Mouse (Mus musculus): ENCODE measurements around the gene Spg11.
A peak's percentile ranks its signal among the peaks of the same experiment; 100 is the strongest.
"Not testable (repeated sequence)": the region's sequence is repeated elsewhere in the genome, so short reads cannot be mapped to it uniquely, and the experiment has no call there.

The Spg11 gene

DNA sequence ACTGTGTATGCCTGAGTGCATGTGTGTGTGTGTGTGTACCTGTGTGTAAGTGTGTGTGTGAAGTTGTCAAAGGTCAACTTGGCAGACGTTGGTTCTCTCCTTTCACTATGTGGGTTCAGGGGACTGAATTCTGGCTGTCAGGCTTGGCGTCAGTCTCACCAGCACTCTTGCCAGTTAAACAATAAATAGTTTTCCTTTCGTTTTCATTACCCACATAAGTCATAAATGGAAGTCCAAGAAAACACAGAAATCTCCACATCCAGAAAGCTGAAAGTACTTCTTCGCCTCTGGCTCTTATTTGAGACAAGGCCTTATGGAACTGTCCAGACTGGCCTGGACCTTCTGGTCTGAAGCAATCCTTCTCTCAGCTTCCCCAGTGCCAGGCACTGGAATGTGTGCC, 27.6 kb upstream of the Spg11 start:
- no peak for DNase-seq (ENCODE audit: low read depth, low spot score)

DNA sequence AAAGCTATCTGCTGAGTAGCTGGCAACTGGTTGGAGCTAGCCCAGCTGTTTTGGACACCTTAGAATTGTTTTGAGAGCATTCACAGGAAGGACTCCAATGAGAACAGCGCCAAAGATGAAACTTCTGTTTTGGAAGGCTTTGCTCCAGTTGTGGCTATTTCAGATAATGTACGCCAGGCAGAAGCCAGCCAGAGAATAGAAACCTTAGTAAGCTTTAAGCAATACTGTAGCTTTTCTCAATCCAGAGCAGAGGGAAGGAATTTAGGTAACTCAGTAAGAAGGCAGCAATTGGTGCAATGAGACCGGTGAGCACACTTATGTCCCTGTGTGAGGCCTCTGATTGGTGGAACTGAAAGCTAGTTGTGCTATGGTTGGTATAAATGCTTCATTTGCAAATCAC, 24.9 kb upstream of the Spg11 start:
- no peak for DNase-seq (ENCODE audit: low read depth, low spot score)

DNA sequence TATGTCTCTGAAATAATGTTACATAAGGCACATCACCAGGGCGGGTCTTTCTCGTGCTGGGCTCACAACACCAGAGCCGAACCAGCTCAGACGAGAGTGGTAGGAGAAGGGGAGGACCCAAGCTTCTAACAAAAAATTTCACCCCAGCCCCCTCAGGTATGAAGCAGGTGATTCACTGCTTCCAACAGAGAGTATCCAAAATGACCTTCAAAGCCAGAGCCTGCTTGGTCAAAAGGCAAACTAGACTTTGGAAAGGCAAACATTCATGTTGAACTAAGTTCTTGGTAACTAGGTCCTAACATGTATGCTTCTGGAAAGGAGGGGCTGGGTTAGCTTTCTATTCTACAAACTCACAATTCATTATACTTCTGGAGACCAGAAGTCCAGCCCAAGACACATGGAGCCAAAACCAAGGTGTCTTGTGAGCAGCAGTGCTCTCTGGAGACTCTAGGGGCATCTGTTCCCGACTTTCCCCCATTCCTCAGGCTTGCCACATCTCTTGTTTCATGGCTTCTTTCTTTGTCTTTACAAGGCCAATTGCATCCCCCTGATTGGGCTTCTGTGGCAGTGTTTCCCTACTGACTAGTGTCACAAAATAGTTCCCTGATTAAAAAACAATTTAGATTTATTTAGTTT, 23.3 kb upstream of the Spg11 start:
- DNase-seq (ENCODE audit: low read depth, low spot score), result no peak

DNA sequence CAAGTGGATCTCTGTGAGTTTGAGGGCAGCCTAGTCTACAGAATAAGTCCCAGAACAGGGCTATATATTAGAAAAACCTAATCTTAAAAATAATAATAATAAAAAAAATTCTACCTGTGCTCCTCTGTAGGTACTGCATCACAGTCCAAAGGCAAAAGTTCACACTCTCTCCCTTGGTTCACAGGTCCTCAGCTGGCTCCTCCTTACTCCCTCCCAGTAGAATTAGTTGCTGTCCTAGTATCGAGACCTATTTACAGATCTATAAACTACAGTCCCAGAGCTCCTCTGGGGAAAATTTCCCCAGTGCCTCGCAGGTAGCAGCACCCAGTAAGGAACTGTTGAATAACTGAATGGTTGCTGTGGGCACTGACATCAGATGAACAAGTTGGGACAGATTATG, 22.6 kb upstream of the Spg11 start:
- DNase-seq (ENCODE audit: low read depth, low spot score), result no peak

DNA sequence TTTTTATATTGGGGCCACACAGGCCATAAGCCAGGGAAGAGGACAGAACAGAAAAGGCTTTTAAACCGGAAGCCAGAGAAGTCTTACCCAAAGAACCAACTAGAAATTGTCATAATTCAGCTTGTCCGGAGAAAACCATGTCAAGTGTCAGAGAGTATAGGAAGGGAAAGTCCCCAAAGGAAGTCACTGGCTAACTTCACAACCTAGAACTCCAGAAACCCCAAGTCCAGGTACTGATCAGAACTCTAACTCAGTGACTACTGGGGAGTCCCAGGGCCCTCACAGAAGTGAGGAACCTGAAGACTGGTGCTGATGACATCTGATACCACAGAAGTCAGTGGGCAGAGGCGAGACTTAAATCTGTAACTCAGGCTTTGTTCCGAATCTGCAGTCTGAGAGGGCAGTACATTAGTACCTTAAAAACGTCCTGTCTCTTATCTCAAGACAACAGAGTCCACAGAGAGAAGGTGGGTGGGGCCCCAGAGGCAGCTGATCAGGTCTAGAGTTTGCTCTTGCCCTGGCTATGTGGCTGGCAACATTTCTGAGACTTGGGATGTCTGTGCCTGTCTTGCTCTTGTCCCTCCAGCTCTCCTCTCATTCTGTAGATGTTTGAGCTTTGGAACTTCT, 19.8 kb upstream of the Spg11 start:
- no peak for DNase-seq (ENCODE audit: low read depth, low spot score)

DNA sequence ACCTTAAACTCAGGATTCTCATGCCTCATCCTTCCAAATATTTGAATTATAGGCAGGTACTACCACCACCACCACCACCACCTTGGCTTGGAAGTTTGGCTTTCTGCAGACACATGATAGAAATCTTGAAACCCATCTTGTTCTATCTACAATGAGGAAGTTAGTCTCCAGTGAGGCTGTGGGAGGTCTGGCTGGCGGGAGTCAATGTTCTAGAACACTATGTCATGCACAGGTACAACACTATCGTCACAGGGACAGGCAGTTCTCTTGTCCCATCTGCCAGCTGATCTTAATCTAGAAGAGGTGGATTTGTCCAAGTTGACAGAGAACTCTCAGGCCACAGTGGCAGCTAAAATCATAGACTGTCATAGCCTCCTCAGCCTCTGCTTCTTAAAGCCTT, 14.4 kb upstream of the Spg11 start:
- no peak for DNase-seq (ENCODE audit: low read depth, low spot score)

DNA sequence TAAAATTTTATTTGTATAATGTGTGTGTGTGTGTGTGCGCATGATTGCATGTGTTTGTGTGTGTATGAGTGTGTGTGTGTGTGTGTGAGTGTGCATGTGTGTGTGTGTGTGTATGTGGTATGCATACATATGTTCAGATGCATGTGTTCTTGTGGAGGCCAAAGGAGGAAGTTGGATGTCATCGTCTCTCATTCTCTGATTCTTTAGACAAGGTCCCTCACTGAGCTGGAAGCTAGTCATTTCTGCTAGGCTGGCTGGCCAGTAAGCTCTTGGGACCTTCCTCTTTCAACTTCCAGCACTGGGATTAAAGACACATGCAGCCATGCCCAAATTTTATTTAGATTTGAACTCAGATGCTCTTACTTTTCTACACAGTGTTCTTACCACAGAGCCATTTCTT, 13.9 kb upstream of the Spg11 start:
- DNase-seq (ENCODE audit: low read depth, low spot score), result no peak

DNA sequence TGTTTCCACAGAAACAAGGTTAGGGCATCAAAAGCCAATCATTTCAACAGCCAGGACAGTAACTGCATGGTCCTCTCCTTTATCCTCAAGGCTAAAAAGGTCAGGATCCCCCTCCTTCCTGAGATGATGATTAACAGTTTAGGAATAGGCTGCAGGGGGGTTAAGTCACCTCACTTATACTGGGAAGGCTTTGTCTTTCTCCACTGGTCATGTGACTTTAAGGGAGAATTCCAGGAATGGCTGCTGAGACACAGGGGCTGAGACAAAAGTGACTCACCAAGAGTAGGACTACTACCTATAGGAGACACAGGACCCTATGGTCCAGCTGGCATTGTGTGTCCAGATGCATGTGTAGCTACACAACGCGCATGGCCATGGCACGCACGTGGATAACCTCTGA, 9.4 kb upstream of the Spg11 start:
- DNase-seq (ENCODE audit: low read depth, low spot score), result no peak

DNA sequence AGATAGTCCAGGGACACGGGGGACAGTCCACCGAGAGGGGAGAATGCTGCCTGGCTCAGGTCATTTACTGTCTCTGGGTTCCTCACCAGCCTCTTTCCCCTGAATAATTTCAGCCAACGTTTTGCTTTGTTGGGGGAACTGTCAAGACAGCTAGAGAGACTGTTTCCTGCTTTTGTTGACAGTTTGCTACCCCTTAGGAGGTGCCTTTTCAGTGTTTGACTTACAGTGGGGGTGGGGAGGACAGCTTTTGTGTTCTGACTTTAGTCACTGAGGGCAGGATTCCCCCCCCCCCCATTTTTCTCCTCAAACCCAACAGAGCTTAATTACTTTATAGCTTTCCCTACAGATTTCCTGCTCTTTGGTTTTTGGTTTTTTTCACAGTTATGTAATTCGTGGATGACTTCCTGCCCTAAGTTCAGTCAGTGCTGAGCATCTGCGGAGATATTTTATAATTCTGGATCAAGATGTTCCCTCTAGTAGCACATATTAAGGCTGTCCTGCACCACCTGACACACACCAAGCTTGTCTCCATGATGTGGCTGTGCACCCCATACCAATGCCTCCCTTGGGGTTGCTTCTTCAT, 8.7 kb upstream of the Spg11 start:
- peak; percentile 8 for DNase-seq (ENCODE audit: low read depth, low spot score)

DNA sequence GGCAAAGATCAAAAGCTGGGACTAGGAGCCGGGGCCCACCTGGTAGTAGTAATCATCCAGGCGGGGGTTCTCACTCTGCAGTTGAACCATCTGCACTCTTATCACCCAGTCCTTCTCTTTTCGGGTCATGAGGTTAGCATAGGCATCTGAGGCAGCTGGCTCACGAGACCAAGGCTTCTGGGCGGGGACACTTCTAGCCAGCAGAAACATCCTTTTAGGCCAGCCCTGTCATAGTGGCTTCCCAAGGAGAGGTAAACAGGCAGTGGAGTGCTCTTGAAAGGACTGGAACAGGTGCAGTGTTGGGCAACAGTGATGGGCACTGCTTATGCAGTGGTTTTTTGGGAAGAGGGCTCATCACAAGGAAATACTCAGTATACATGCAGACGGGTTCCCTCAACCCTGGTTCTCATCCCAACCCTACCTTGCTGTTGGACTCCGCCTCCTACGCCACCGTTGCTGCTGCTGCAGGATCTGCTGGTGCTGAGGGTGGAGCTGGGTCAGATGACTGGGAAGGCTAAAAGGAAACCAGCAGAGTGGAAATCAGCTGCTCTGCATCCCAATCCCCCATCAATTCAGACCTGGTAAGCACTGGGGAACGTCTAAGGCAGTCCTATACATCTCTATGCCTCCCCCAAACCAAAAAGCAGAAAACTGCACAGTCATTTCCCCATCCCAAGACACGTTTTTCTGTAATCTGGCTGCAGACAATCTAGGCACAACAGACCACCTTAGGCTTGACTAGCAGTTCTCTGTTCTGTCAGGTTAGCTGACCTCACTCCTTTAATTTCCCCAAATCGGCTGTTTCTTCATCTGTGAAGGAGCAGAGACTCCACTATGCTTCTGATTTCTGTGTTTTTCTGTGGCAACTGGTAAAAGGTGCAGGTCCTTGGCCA, 7.7 kb upstream of the Spg11 start:
- no peak for DNase-seq (ENCODE audit: low read depth, low spot score)

DNA sequence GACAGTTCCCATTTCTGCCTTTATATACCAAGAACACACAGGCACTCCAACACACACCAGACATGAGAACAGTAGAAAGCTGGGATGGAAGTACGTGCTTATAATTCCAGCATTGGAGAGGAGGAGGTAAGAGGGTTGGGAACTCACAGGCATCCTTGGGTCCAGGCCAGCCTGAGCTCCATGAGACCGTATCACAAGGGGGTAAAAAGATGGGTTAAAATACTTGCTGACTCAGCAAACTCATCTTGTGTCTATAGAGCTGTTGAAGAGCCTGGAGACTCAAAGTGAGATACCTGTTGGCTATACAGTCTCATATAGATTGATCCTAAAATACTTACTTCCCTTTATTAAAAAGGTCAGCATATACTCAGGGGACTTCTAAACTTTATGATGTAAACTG, 1.3 kb downstream of the Spg11 start:
- DNase-seq (ENCODE audit: low read depth, low spot score), result no peak

DNA sequence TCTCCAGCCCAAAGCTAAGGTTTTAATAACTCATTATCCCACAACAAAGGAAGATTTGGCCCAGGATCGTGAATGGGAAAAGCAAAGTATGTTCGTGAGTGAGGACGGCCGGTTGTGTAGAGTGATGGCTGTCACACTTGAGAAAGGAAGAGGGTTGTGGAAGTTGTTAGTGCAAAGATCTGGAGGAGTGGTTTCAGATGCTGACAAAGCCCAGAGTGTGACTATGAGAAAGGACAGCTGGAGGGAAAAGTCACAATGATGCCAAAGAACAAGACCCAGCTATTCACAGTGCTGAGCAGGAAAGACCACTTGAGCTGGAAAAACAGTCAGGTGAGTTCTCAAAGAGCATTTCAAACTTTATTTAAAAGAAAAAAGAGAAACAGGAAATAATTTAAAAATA, 8.5 kb downstream of the Spg11 start:
- DNase-seq (ENCODE audit: low read depth, low spot score), result no peak

DNA sequence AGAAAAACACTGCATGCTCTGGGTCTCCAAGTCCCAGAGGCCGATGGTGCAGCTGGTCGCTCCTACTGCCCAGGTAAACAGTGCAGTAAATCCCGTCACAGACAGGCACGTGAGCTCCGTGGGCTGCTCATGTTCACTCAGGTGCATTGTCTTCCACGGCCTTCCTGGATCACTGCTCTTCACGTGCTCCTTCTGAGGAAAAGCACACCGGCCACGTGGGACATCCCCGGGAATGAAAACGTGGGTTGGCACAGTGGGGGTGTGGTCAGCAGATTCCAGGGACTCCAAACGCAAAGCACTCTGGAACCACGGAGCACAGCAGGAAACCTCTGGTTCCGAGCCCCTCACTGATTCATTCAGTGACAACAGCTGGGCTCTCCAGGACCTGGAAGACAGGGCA, 10.1 kb downstream of the Spg11 start:
- no peak for DNase-seq (ENCODE audit: low read depth, low spot score)

DNA sequence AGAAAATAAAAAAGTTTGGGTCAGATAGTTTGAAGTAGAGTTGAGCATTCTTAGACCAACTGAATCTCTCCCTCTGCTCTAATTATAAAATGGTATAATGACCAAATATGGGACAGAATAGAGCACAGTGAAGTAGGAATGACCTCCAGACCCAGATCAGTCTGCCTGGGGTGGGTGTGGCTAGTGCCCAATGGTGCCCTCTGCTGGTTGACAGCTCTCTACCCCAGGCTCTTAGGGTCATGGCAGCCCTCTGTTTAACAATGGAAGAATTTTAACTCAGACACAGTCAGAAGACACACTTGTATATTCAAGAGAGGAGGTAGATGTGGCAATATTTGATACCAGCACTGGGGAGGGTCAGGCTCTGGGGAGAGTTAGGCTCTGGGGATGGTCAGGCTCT, 16.1 kb downstream of the Spg11 start:
- no peak for DNase-seq (ENCODE audit: low read depth, low spot score)

DNA sequence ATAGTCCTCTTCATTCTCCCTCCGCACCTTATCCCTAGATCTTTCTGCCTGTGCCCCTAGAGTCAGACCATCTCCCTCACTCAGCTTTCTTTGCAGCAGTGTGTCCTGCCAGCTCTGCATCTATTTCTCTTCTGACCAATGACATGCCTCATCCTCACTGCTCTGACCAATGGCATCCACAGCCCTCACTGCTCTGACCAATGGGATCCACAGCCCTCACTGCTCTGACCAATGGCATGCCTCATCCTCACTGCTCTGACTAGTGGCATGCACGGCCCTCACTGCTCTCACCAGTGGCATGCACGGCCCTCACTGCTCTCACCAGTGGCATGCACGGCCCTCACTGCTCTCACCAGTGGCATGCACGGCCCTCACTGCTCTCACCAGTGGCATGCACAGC, 20.5 kb downstream of the Spg11 start:
- DNase-seq (ENCODE audit: low read depth, low spot score), result not testable (repeated sequence)

DNA sequence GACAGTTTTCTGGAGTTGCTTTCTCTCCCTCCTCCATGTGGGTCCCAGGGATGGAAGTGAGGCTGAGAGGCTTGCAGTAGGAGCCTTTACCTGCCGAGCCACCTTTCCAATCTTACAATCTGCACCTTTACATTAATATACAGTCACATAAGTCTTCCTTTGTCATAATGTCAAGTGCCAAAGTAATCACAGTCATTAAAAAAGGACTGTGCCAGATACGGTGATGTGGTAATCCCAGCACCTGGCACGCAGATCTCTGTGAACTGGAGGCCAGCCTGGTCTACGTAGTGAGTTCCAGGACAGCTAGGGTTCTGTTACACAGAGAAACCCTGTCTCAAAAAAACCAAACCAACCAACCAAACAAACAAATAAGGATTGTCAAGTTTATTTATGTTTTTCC, 24.3 kb downstream of the Spg11 start:
- DNase-seq (ENCODE audit: low read depth, low spot score), result no peak

DNA sequence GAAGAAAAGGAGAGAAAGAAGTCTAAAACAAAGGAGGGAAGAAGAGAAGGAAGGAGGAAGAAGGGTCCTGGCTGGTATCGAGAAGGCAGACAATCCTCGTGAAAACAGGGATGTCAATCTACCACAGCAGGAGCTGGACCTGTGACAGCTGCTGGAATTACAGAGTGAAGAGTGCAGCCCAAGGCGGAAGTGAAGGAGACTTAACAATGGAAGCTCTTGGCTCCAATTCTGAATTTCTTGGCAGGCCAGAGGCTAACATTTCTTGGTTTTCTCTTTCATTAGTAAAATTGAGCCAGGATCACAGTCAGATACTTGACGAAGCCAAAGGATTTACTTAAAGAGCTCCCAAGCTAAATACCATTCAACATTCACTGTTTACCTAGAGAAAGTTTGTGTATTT, 31.7 kb downstream of the Spg11 start:
- DNase-seq (ENCODE audit: low read depth, low spot score), result peak; percentile 26

DNA sequence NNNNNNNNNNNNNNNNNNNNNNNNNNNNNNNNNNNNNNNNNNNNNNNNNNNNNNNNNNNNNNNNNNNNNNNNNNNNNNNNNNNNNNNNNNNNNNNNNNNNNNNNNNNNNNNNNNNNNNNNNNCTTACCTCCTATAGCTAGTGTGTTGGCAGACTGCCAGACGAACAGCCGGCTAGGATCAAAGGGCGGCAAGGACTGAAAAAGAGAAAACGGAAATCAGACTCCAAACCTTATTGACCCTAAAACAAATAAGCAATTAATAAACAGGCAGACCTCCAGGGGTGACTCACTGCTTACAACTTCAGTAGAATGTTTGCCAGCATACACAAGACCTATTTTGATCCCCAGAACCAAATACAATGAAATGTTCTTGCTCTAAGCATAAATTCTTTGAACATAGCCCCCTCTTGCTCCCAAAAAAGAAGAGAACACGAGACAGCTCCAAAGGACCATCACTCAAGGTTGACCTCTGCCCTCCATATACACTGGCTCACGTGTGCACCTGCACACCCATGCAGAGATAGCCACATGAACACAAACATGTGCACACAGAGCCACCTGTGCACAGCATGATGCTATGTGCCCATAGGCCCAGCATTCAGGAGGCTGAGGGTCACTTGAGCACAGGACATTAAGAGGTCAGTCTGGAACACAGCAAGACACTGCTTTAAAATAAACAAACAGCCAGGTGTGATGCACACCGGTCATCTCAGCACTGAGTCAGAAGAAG, 36.3 kb downstream of the Spg11 start:
- peak; percentile 54 for DNase-seq (ENCODE audit: low read depth, low spot score)

DNA sequence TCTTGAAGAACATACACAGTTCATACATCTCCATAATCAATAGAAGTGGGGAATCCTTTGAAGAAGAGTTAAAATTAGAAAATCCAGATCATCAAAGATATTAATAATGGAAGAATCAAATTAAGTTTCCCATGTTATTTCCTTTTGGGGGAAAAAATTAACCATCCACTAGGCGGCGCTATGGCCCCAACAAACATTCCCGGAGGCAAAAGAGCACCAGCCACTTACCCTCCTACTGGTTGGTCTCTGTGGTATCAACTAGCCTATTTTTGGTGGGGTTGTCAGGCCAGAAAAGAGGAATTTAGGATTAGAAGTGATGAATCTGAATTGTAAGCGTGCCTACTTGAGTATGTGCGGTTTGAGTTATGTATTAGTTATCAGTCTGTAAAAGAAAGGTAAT, 48.3 kb downstream of the Spg11 start:
- peak; percentile 50 for DNase-seq (ENCODE audit: low read depth, low spot score)

DNA sequence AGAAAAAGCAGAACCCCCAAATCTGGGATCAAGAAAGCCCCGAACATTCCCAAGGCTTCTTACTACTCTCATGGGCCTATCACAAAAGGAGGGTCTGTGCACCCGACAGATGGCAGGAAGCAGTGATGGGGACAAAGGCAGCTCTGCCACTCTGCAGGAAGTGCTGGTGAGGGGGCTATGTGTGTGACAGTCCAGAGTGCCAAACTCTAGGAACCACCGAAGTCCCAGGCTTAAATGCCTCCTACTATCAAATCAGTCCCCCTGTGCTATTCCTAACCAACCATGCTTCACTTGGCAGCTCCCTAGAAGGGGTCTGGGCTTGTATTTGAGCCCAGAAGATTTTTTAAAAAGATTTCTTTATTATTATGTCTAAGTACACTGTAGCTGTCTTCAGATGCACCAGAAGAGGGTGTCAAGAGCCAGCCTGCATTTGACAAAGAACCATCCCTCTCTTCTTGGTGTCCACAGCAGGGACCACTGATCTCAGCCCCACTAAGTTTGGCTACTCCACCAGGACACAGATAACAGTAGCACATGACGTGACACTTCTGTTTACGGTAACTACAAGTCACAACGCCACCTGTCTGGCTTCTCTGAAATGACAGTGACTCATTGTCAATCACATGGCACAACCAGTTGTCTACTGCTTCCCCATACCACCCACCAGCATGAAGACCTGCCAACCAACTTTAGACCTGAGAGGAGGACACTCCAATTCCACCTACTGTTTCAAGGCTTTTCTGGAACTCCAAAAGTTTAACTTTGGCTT, 48.9 kb downstream of the Spg11 start:
- DNase-seq (ENCODE audit: low read depth, low spot score), result no peak

DNA sequence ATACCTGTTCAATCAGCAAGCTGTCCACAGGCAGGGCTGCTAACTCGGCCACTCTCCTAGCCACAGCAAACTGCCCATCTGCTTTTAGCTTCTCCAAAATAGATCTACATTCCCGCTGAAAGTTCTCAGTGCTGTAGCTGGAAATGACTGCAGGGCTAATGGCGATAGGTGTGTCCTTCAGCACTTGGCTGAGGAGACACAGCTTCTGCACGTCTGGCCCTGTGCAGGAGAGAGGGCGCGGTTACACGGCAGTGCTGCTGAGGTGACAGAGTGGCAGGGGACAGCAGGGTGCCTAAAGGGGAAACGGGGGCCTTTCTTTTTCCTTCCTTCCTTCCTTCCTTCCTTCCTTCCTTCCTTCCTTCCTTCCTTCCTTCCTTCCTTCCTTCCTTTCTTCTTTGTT, 51.9 kb downstream of the Spg11 start:
- DNase-seq (ENCODE audit: low read depth, low spot score), result no peak

Measured in brain, adult 2 months (tissue).